Mouse (Mus musculus) cerebellum, adult 2 months (tissue): ENCODE results near the gene Myo1b.

Experiments used
- CTCF ChIP-seq: fragments of 200-500 bp; IDR thresholded peaks from 2 replicates; pipeline ENCODE4 v1.5.1; 2011; ENCODE audit warnings: low read depth, mild to moderate bottlenecking, control low read depth, low read length, moderate library complexity, borderline replicate concordance; ENCODE audit not compliant: insufficient read depth
- POLR2A ChIP-seq: fragments of 200-500 bp; IDR thresholded peaks from 2 replicates; pipeline ENCODE4 v1.6.1; 2011; ENCODE audit warnings: low read length, control low read depth, borderline replicate concordance; ENCODE audit not compliant: insufficient read depth

GRCm38 (mm10) chr1:51895961-51896360 lies 19.9 kb downstream of the Myo1b start:
- no peak for TF ChIP-seq POLR2A
- TF ChIP-seq CTCF: no peak
